Mouse (Mus musculus): ENCODE data around the gene Trim29. TPM values are rescaled to one million over a fixed set of nuclear protein-coding genes. Genes with fewer than 3 reads are reported as not detected.

Trim29 gene
- polyA plus RNA-seq, 1 experiment from 2014 or later, result 37.0 TPM

DNA sequence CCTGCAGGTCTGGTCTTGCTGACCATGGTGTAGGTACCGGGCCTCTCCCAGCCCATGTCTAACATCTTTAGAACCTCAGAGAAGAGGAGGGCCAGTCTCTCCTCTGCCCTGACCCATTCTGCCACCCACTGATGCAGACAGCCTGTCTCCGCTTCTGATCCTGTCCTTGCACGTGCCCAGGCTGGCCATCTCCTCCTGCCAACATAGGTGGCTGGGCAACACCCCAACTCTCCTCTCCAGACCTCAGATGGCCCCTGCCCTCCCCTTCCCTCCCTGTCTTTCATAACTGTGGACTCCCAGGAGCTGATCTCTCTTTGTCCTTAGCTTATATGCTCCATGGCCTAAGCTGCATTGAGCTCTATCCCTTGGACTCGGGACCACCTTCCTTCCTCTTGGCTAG lies 5.8 kb downstream of the Trim29 start:
- no peak overlapping the region for H3K4me2 ChIP-seq
- H3K27ac ChIP-seq, result no peak overlapping the region
- WGBS, result 83% methylated on average over 4 of the region's 4 CpGs
- no peak overlapping the region for H3K4me3 ChIP-seq (replicated peaks)
- no peaks in the 10 kb centered on the region for H3K27me3 ChIP-seq (replicated peaks)
- H3K4me1 ChIP-seq, result no peaks in the 10 kb centered on the region
- H3K36me3 ChIP-seq, result no peaks in the 10 kb centered on the region
- H3K9ac ChIP-seq, result no peak overlapping the region
- no peak for ATAC-seq (ENCODE audit: insufficient read depth, low FRiP score, low read depth)
- no peaks in the 10 kb centered on the region for H3K9me3 ChIP-seq

GRCm38 (mm10) chr9:43318661-43319060 lies 8.0 kb downstream of the Trim29 start:
- no peaks in the 10 kb centered on the region for H3K9me3 ChIP-seq
- H3K36me3 ChIP-seq, result no peaks in the 10 kb centered on the region
- no peaks in the 10 kb centered on the region for H3K4me1 ChIP-seq
- H3K27me3 ChIP-seq (replicated peaks), result no peaks in the 10 kb centered on the region
- WGBS, result 56% methylated on average over 10 of the region's 10 CpGs
- H3K4me2 ChIP-seq, result no peak overlapping the region
- no peak overlapping the region for H3K9ac ChIP-seq
- ATAC-seq (ENCODE audit: insufficient read depth, low FRiP score, low read depth), result no peak
- no peak overlapping the region for H3K4me3 ChIP-seq (replicated peaks)
- no peak overlapping the region; the same call in 1 of the 2 replicates for H3K27ac ChIP-seq

GRCm38 (mm10) chr9:43321951-43322350 lies 11.3 kb downstream of the Trim29 start:
- Histone ChIP-seq H3K9me3 (no peaks in the 10 kb centered on the region), H3K4me3 (replicated peaks) (no peak overlapping the region), H3K4me2 (no peak overlapping the region), H3K36me3 (no peaks in the 10 kb centered on the region), H3K27me3 (replicated peaks) (no peaks in the 10 kb centered on the region), H3K27ac (no peak overlapping the region), H3K9ac (no peak overlapping the region), H3K4me1 (no peaks in the 10 kb centered on the region)
- 84% methylated on average over 6 of the region's 6 CpGs for WGBS
- no peak for ATAC-seq (ENCODE audit: insufficient read depth, low FRiP score, low read depth)

GRCm38 (mm10) chr9:43322666-43323065 lies 12.0 kb downstream of the Trim29 start:
- no peak overlapping the region for H3K27ac ChIP-seq
- H3K9ac ChIP-seq, result no peak overlapping the region
- no peak overlapping the region for H3K4me2 ChIP-seq
- no peaks in the 10 kb centered on the region for H3K36me3 ChIP-seq
- no peaks in the 10 kb centered on the region for H3K9me3 ChIP-seq
- no peak for ATAC-seq (ENCODE audit: insufficient read depth, low FRiP score, low read depth)
- no peaks in the 10 kb centered on the region; the same call in 1 of the 2 replicates for H3K4me1 ChIP-seq
- no peaks in the 10 kb centered on the region for H3K27me3 ChIP-seq (replicated peaks)
- 84% methylated on average over 4 of the region's 4 CpGs for WGBS
- no peak overlapping the region for H3K4me3 ChIP-seq (replicated peaks)

DNA sequence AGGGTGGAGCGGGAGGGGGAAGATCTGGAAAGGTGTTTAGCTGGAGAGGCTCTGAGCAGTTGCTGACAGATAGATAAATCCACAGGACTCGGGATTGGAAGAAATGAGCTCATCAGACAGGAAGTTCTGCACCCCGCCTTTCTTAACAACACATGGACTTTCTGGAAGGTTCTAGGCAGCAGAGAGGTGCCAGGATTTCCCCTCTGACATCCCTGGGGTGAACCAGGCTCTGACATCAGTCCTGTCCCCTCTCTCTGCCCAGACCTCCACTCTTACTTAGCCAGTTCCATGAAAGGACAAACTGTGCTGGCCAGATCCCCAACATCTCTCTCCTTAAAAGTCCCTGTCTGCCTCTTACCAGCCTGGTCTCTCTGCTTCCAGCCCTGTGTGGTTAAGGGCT lies 14.8 kb downstream of the Trim29 start:
- Histone ChIP-seq H3K4me3 (replicated peaks) (no peak overlapping the region), H3K27ac (peak overlapping the region; percentile 64), H3K36me3 (no peaks in the 10 kb centered on the region), H3K9ac (no peak overlapping the region), H3K9me3 (no peaks in the 10 kb centered on the region), H3K4me2 (no peak overlapping the region), H3K27me3 (replicated peaks) (no peaks in the 10 kb centered on the region), H3K4me1 (no peaks in the 10 kb centered on the region; the same call in 1 of the 2 replicates)
- WGBS, result 60% methylated on average over 3 of the region's 3 CpGs
- ATAC-seq (ENCODE audit: insufficient read depth, low FRiP score, low read depth), result no peak

- no peak for ATAC-seq (ENCODE audit: insufficient read depth, low FRiP score, low read depth)
- Histone ChIP-seq H3K9me3 (no peaks in the 10 kb centered on the region), H3K4me3 (replicated peaks) (no peak overlapping the region), H3K27ac (peak overlapping the region; percentile 64), H3K9ac (no peak overlapping the region), H3K36me3 (no peaks in the 10 kb centered on the region), H3K27me3 (replicated peaks) (no peaks in the 10 kb centered on the region), H3K4me1 (no peaks in the 10 kb centered on the region; the same call in 1 of the 2 replicates), H3K4me2 (no peak overlapping the region)
- 48% methylated on average over 7 of the region's 7 CpGs for WGBS
These were observed 15.5 kb downstream of the Trim29 start for GRCm38 (mm10) chr9:43326015-43326631.

GRCm38 (mm10) chr9:43327182-43328129 lies 16.8 kb downstream of the Trim29 start:
- Histone ChIP-seq H3K4me3 (replicated peaks) (no peak overlapping the region), H3K4me2 (no peak overlapping the region), H3K27ac (no peak overlapping the region), H3K9ac (no peak overlapping the region), H3K27me3 (replicated peaks) (no peaks in the 10 kb centered on the region), H3K36me3 (no peaks in the 10 kb centered on the region), H3K9me3 (no peaks in the 10 kb centered on the region), H3K4me1 (no peaks in the 10 kb centered on the region; the same call in 1 of the 2 replicates)
- no peak for ATAC-seq (ENCODE audit: insufficient read depth, low FRiP score, low read depth)
- 51% methylated on average over 21 of the region's 21 CpGs for WGBS

- Histone ChIP-seq H3K4me1 (no peaks in the 10 kb centered on the region; the same call in 1 of the 2 replicates), H3K9ac (no peak overlapping the region), H3K27ac (no peak overlapping the region), H3K9me3 (no peaks in the 10 kb centered on the region), H3K27me3 (replicated peaks) (no peaks in the 10 kb centered on the region), H3K4me2 (no peak overlapping the region), H3K36me3 (no peaks in the 10 kb centered on the region), H3K4me3 (replicated peaks) (no peak overlapping the region)
- 55% methylated on average over 5 of the region's 5 CpGs for WGBS
- ATAC-seq (ENCODE audit: insufficient read depth, low FRiP score, low read depth), result no peak
These were observed 19.8 kb downstream of the Trim29 start for GRCm38 (mm10) chr9:43330426-43330825.

DNA sequence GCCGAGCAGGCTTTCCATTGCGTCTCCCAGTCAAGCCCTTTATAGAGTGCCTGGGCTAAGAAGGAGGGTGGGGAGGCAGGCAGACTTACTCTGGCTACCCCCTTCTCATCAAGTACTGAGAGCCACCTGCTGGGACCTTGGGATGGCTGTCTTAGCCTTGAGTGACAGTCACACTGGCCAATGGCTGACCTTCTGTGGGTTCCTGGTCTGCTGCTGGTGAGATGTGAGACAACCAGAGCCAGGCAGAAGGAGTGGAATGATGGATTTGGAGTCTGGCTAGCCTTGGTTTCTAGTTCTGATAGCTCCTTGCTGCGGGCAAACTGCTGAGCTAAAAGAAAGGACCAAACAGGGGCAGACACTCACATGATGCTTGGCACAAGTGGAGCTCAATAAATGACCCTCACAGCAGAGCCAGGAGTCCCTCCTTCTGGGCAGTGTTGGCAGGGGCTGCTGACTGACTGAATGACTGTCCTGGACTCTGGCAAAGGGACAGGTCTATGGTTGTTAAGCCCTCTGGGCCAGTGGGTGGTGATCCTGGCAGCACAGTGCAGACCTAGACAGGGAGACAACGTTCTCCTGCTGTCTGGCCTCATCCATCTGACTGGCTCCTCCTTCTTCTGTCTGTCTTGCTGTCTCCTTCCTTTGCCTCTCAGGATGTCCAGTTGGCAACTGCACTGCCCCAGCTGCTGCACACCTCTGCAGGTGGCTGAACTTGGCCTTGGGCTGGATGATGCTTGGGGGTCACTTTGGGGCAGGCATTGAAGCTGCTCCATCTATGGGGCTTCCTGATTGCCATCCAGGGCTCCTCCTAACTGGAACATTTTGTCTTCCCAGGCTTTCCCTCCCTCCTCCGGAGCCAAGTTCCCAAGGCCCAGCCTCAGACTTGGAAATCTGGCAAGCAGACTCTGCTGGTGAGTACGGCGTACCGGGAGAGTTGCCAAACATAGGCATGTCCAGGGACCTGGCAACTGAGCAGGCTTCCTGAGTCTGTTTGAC lies 21.1 kb downstream of the Trim29 start:
- no peak overlapping the region for H3K9ac ChIP-seq
- 74% methylated on average over 8 of the region's 8 CpGs for WGBS

GRCm38 (mm10) chr9:43334476-43334875 lies 23.8 kb downstream of the Trim29 start:
- Histone ChIP-seq H3K27ac (no peak overlapping the region), H3K4me3 (replicated peaks) (no peak overlapping the region), H3K4me1 (no peaks in the 10 kb centered on the region), H3K4me2 (no peak overlapping the region), H3K36me3 (no peaks in the 10 kb centered on the region), H3K9me3 (no peaks in the 10 kb centered on the region), H3K27me3 (replicated peaks) (no peaks in the 10 kb centered on the region), H3K9ac (no peak overlapping the region)
- no peak for ATAC-seq (ENCODE audit: insufficient read depth, low FRiP score, low read depth)
- 69% methylated on average over 8 of the region's 8 CpGs for WGBS

More for the DNA sequence above, 21.1 kb downstream of the Trim29 start:
- no peak for ATAC-seq (ENCODE audit: insufficient read depth, low FRiP score, low read depth)
- Histone ChIP-seq H3K4me1 (no peaks in the 10 kb centered on the region; the same call in 1 of the 2 replicates), H3K9me3 (no peaks in the 10 kb centered on the region), H3K27me3 (replicated peaks) (no peaks in the 10 kb centered on the region), H3K36me3 (no peaks in the 10 kb centered on the region), H3K4me2 (no peak overlapping the region), H3K4me3 (replicated peaks) (no peak overlapping the region), H3K27ac (no peak overlapping the region)

GRCm38 (mm10) chr9:43337636-43338035 lies 27.0 kb downstream of the Trim29 start:
- 67% methylated on average over 4 of the region's 4 CpGs for WGBS
- Histone ChIP-seq H3K27ac (no peak overlapping the region), H3K4me2 (no peak overlapping the region), H3K27me3 (replicated peaks) (no peaks in the 10 kb centered on the region), H3K9ac (no peak overlapping the region), H3K4me1 (no peaks in the 10 kb centered on the region), H3K36me3 (no peaks in the 10 kb centered on the region), H3K4me3 (replicated peaks) (no peak overlapping the region), H3K9me3 (no peaks in the 10 kb centered on the region)
- ATAC-seq (ENCODE audit: insufficient read depth, low FRiP score, low read depth), result no peak
